In genomic region chr3:68160175-68160574, GRCm38 (mm10) we compare ENCODE assay signal across 22 mouse cellular contexts.
DNase-seq lines count a peak whose midpoint lies in the region; ATAC-seq and TF ChIP-seq lines count a peak whose summit lies in the region.
"Had no signal": no experiment of that assay in that cellular context is flagged by ENCODE, and none has a peak within 500 bp of the region (broad histone marks: within the 10 kb centered on the region; RNA-seq: fewer than 3 reads in every experiment).

No protein-coding gene starts in this region.

- H3K36me3 ChIP-seq in limb, embryonic 11.5 days (ENCODE audit: control insufficient read depth, insufficient read depth, low read length) = no peaks in the 10 kb centered on the region
- H3K36me3 ChIP-seq in limb, embryonic 10.5 days = no peaks in the 10 kb centered on the region
- no peaks in the 10 kb centered on the region for H3K36me3 ChIP-seq in limb, embryonic 13.5 days
- H3K36me3 ChIP-seq in limb, embryonic 14.5 days (ENCODE audit: control insufficient read depth, insufficient read depth, low read length) = no peaks in the 10 kb centered on the region
- H3K36me3 ChIP-seq in hindbrain, embryonic 10.5 days = no peaks in the 10 kb centered on the region
- H3K36me3 ChIP-seq: G1E had no signal

- no peaks in the 10 kb centered on the region for H3K9me3 ChIP-seq in limb, embryonic 11.5 days (ENCODE audit: control insufficient read depth, low read length)
- H3K9me3 ChIP-seq in limb, embryonic 10.5 days (replicated peaks) = no peaks in the 10 kb centered on the region
- no peaks in the 10 kb centered on the region for H3K9me3 ChIP-seq in limb, embryonic 13.5 days
- no peaks in the 10 kb centered on the region for H3K9me3 ChIP-seq in limb, embryonic 14.5 days (ENCODE audit: control insufficient read depth, low read length)
- H3K9me3 ChIP-seq in hindbrain, embryonic 10.5 days = no peaks in the 10 kb centered on the region

- H3K4me2 ChIP-seq in limb, embryonic 11.5 days (ENCODE audit: low read depth, severe bottlenecking) = no peak overlapping the region
- H3K4me2 ChIP-seq in limb, embryonic 13.5 days (replicated peaks) = no peak overlapping the region
- no peak overlapping the region for H3K4me2 ChIP-seq in limb, embryonic 14.5 days (replicated peaks; ENCODE audit: low read depth, low read length, severe bottlenecking)

- no peak overlapping the region for H3K27ac ChIP-seq in limb, embryonic 11.5 days (replicated peaks; ENCODE audit: low read depth, low read length)
- no peak overlapping the region for H3K27ac ChIP-seq in limb, embryonic 10.5 days
- no peak overlapping the region for H3K27ac ChIP-seq in limb, embryonic 13.5 days
- no peak overlapping the region for H3K27ac ChIP-seq in limb, embryonic 14.5 days (replicated peaks; ENCODE audit: low read depth, low read length)
- no peak overlapping the region for H3K27ac ChIP-seq in hindbrain, embryonic 10.5 days

- no peak overlapping the region for H3K4me3 ChIP-seq in limb, embryonic 11.5 days (ENCODE audit: low read depth, low read length)
- no peak overlapping the region for H3K4me3 ChIP-seq in limb, embryonic 10.5 days
- no peak overlapping the region for H3K4me3 ChIP-seq in limb, embryonic 13.5 days
- H3K4me3 ChIP-seq in limb, embryonic 14.5 days (replicated peaks; ENCODE audit: low read length) = no peak overlapping the region
- H3K4me3 ChIP-seq in hindbrain, embryonic 10.5 days = no peak overlapping the region

- TF ChIP-seq POLR2A in limb, embryonic 14.5 days (IDR thresholded peaks at IDR 0.05; ENCODE audit: borderline replicate concordance, extremely low read depth, insufficient read depth, insufficient read length) = no peak

- no peaks in the 10 kb centered on the region for H3K27me3 ChIP-seq in limb, embryonic 11.5 days (ENCODE audit: control insufficient read depth, insufficient read depth, low read length)
- peaks cover 9% of the 10 kb centered on the region; the same call in 1 of the 2 replicates for H3K27me3 ChIP-seq in limb, embryonic 10.5 days (ENCODE audit: low read depth, poor library complexity, severe bottlenecking)
- H3K27me3 ChIP-seq in limb, embryonic 13.5 days = peaks cover 58% of the 10 kb centered on the region
- H3K27me3 ChIP-seq in limb, embryonic 14.5 days (ENCODE audit: control insufficient read depth, insufficient read depth, low read length) = peaks cover 17% of the 10 kb centered on the region
- no peaks in the 10 kb centered on the region for H3K27me3 ChIP-seq in hindbrain, embryonic 10.5 days (ENCODE audit: insufficient read depth, poor library complexity, severe bottlenecking)
- H3K27me3 ChIP-seq: CH12.LX had no signal

- H3K9ac ChIP-seq in limb, embryonic 11.5 days (ENCODE audit: low read length) = no peak overlapping the region
- H3K9ac ChIP-seq in limb, embryonic 13.5 days = no peak overlapping the region
- no peak overlapping the region for H3K9ac ChIP-seq in limb, embryonic 14.5 days (ENCODE audit: low read depth, low read length, severe bottlenecking)

- H3K4me1 ChIP-seq in limb, embryonic 11.5 days (ENCODE audit: control insufficient read depth, insufficient read depth, low read length) = no peaks in the 10 kb centered on the region; the same call in 1 of the 2 replicates
- H3K4me1 ChIP-seq in limb, embryonic 10.5 days = 0 out of 2 replicates have a peak, but pooled peaks cover 4% of the 10 kb centered on the region
- H3K4me1 ChIP-seq in limb, embryonic 13.5 days = 0 out of 2 replicates have a peak, but pooled peaks cover 9% of the 10 kb centered on the region
- no peaks in the 10 kb centered on the region for H3K4me1 ChIP-seq in limb, embryonic 14.5 days (ENCODE audit: control insufficient read depth, insufficient read depth, low read length)
- no peaks in the 10 kb centered on the region for H3K4me1 ChIP-seq in hindbrain, embryonic 10.5 days (replicated peaks)

- 20% methylated on average over 1 of the region's 1 CpGs for WGBS in limb, embryonic 11.5 days
- 46% methylated on average over 1 of the region's 1 CpGs for WGBS in limb, embryonic 10.5 days
- 8% methylated on average over 1 of the region's 1 CpGs for WGBS in limb, embryonic 13.5 days
- 17% methylated on average over 1 of the region's 1 CpGs for WGBS in limb, embryonic 14.5 days
- 91% methylated on average over 1 of the region's 1 CpGs for WGBS in hindbrain, embryonic 10.5 days

- peak; percentile 39; the same call in 1 of the 2 replicates for ATAC-seq in limb, embryonic 11.5 days (ENCODE audit: insufficient number of reproducible peaks, low FRiP score, low TSS enrichment, low read depth)
- peak; percentile 76 for ATAC-seq in limb, embryonic 13.5 days (ENCODE audit: low FRiP score, low read depth)
- ATAC-seq in limb, embryonic 14.5 days (ENCODE audit: low FRiP score, low read depth) = peak; percentile 47; the same call in 1 of the 2 replicates
- ATAC-seq: activated CD4-positive, CD25-positive, alpha-beta regulatory T cell, adult 4 months; CD4-positive, CD25-positive, alpha-beta regulatory T cell, adult 4 months; Patski had no signal

- no peak for DNase-seq in limb, embryonic 11.5 days (ENCODE audit: low spot score)
- no peak for DNase-seq in limb, embryonic 10.5 days (ENCODE audit: low spot score)
- DNase-seq in forelimb bud, embryonic 11.5 days (ENCODE audit: low read depth, low spot score) = peak; percentile 58
- peak; percentile 18 for DNase-seq in limb, embryonic 14.5 days (ENCODE audit: low spot score)
- DNase-seq in embryo, embryonic 9.5 days (ENCODE audit: extremely low spot score) = no peak
- DNase-seq in embryo, embryonic 10.5 days (ENCODE audit: low spot score) = no peak
- no peak for DNase-seq in hindbrain, embryonic 10.5 days (ENCODE audit: low spot score)
- DNase-seq: adrenal gland, adult 2 months; adrenal gland, adult 8-10 months; adrenal gland, postnatal 10 days; adrenal gland, postnatal 14 days; adrenal gland, postnatal 25 days; adrenal gland, postnatal 36 days; B cell, adult 2 months; cerebellum, adult 11 months; cerebellum, adult 11-12 months had no signal

Comparison
In these comparisons a context has a peak if more than half of its experiments do, and no peak if none do; other contexts are left out.
1. DNase-seq: peak in forelimb bud, embryonic 11.5 days (single experiment) and limb, embryonic 14.5 days (single experiment); none in limb, embryonic 11.5 days (single experiment), limb, embryonic 10.5 days (single experiment), embryo, embryonic 9.5 days (single experiment), embryo, embryonic 10.5 days (single experiment) and hindbrain, embryonic 10.5 days (single experiment).
2. Peak in every context shown above with its lines, with median percentiles within 50 percentile points of each other: ATAC-seq.